Mouse (Mus musculus) brain, embryonic 14.5 days (tissue): ENCODE measurements around the gene Entpd6. TPM values are rescaled to one million over a fixed set of nuclear protein-coding genes. Genes with fewer than 3 reads are reported as not detected.

Experiments
- DNase-seq: peaks from one replicate; pipeline ENCODE4 v3.0.0-alpha.2; 2011; ENCODE audit warnings: low read depth
- CTCF ChIP-seq: fragments of 200-500 bp; IDR thresholded peaks from 2 replicates; pipeline ENCODE4 v1.5.1; 2012; ENCODE audit warnings: inconsistent platforms, mild to moderate bottlenecking, moderate library complexity, borderline replicate concordance; ENCODE audit not compliant: insufficient read depth, insufficient read length; ENCODE audit errors: extremely low read depth
- POLR2A ChIP-seq: fragments of 200-500 bp; IDR thresholded peaks from 2 replicates; pipeline ENCODE4 v1.6.1; 2012; ENCODE audit warnings: mild to moderate bottlenecking, inconsistent platforms, borderline replicate concordance; ENCODE audit not compliant: poor library complexity, insufficient read depth, insufficient read length, severe bottlenecking; ENCODE audit errors: extremely low read depth
- polyA plus RNA-seq: library from polyadenylated mRNA; depleted of rRNA; stranded (reverse); fragments of >200 nt; gene quantifications from 2 replicates; pipeline ENCODE4 v1.2.3, GENCODE M21; 2012; rRNA removed

The Entpd6 gene
- polyA plus RNA-seq, 1 experiment: 52.0 TPM

- no peak for TF ChIP-seq CTCF
- TF ChIP-seq POLR2A: no peak
- no peak for DNase-seq
Measured at GRCm38 (mm10) chr2:150793320-150793719, 44.5 kb downstream of the Entpd6 start.

DNA sequence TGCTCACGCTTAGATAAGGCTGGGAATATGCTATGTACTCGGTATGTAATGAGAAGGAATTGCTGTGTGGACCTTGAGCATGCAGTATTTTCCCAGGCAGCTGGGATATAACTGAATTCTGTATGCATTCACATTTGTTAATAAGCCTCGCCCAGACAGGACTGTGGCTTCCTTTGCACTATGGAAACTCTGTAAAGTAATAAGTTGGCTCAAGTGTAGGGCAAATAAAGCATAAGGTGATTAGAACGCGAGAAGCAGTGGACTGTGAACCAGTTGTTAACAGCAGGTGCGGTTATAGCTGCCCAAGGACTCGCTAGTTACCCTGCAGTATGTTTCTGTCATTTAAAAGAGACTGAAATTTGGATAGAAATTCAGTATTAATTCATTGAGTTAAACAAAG, 49.2 kb downstream of the Entpd6 start:
- TF ChIP-seq CTCF (no peak), POLR2A (no peak)
- DNase-seq: no peak

GRCm38 (mm10) chr2:150800616-150801015, 51.8 kb downstream of the Entpd6 start:
- no peak for TF ChIP-seq CTCF
- no peak for TF ChIP-seq POLR2A
- no peak for DNase-seq

DNA sequence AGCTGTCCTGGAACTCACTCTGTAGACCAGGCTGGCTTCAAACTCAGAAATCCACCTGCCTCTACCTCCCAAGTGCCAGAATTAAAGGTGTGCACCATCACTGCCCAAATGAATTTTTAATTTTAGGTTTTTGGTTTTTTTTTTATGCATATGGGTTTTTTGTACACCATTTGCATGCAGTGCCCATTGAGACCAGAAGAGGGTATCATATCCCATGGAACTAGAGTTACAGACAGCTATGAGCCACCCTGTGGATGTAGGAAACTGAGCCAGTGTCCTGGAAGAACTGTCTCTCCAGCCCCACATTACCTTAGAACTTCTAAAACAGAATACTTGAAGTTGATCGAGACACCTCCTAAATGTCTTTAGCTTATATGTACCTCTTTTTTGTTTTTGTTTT, 54.2 kb downstream of the Entpd6 start:
- TF ChIP-seq POLR2A: no peak
- TF ChIP-seq CTCF: peak; percentile 36; the same call in 1 of the 2 replicates
- DNase-seq: peak; percentile 28

GRCm38 (mm10) chr2:150808381-150808780, 59.5 kb downstream of the Entpd6 start:
- TF ChIP-seq CTCF (no peak), POLR2A (no peak)
- DNase-seq: peak; percentile 51

DNA sequence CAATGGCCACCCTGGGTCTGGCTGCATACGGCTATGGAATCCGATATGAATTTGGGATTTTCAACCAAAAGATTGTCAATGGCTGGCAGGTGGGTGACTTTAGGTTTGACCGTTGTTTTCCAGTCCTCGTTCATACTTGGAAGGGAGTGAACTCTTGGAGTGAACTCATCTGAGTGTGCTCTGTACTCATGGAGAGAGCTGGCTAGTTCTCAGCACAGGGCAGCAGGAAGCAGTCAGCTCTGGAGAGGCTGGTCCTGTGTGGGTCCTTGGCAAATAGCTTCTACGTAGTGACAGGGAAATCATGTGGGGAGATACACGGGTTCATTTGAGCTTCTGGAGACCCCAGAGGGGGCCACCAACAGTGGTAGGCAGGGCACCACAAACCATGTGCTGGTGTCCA, 60.0 kb downstream of the Entpd6 start:
- no peak for TF ChIP-seq CTCF
- TF ChIP-seq POLR2A: no peak
- DNase-seq: no peak

DNA sequence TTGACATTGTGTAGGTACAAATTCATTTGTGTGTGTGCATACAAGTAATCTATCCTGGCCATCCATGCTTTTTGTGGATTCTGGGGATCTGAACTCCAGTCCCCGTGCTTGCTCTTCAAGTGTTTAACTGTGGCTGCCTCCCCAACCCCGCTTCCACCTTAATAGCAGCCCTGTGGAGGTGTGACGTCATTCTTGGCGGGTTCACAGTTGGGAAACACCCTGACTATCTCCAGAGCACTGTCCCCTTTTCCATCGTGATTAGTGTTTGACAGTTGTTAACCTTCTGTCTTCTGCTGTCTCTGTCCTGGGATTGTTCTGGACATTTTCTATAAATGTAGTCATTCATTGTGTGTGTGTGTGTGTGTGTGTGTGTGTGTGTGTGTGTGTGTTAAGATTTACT, 61.8 kb downstream of the Entpd6 start:
- TF ChIP-seq POLR2A: no peak
- no peak for TF ChIP-seq CTCF
- no peak for DNase-seq

- no peak for DNase-seq
- TF ChIP-seq CTCF (no peak), POLR2A (no peak)
Measured at GRCm38 (mm10) chr2:150812816-150813215, 64.0 kb downstream of the Entpd6 start.

DNA sequence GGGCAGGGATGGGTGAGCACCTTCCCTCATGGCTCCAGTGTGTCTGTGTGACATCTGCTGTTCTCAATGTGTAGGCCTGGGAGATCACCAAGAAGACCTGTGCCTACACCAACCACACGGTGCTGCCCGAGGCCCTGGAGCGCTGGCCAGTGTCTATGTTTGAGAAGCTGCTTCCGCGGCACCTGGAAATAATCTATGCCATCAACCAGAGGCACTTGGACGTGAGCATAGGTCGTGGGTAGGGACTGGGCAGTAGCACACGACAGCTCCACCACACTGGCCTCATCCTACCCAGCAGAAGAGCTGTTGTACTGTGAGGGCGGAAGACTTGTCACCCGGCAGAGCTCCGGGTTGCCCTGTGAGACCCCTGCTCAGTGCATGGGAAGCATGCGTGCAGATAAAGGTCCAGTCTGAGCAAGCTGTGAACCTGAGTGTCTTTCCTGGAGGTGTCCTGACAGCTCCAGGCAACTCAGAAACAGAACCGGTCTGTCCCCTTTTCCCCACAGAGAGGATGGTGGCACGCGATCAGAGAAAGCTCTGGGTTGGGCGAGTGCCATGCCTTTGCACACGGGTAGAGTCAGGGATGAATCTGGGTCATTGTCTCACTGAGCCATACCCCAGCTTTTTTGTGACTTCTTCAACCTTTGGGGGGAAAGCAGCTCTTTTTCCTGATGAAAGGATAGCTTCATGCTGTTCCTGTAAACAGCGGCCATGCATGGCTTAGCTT, 68.0 kb downstream of the Entpd6 start:
- no peak for DNase-seq
- TF ChIP-seq CTCF (no peak), POLR2A (no peak)

- TF ChIP-seq CTCF (no peak), POLR2A (no peak)
- DNase-seq: no peak
Measured at GRCm38 (mm10) chr2:150818742-150819141, 69.9 kb downstream of the Entpd6 start.

GRCm38 (mm10) chr2:150820720-150821119, 71.9 kb downstream of the Entpd6 start:
- TF ChIP-seq CTCF: no peak
- no peak for TF ChIP-seq POLR2A
- DNase-seq: no peak

Other genes with a start within 250 kb of the Entpd6 start
- gene Cst7, start 178.6 kb upstream of the Entpd6 start, polyA plus RNA-seq: 0.16 TPM in 1 of 2 replicates, not detected in the other
- 44.0 and 48.2 TPM in 2 replicates for gene Apmap, start 140.5 kb upstream of the Entpd6 start, polyA plus RNA-seq
- 22.8 and 28.0 TPM in 2 replicates for gene Acss1, start 80.5 kb upstream of the Entpd6 start, polyA plus RNA-seq
- 0.03 and 0.08 TPM in 2 replicates for gene Vsx1, start 59.7 kb upstream of the Entpd6 start, polyA plus RNA-seq
- gene Pygb, start 37.7 kb downstream of the Entpd6 start, polyA plus RNA-seq: 56.6 and 75.8 TPM in 2 replicates
- gene Abhd12, start 155.7 kb downstream of the Entpd6 start, polyA plus RNA-seq: 72.4 and 76.2 TPM in 2 replicates
- gene Gins1, start 156.4 kb downstream of the Entpd6 start, polyA plus RNA-seq: 18.2 and 26.3 TPM in 2 replicates